Comparison of ENCODE assay signal across 20 mouse cellular contexts in the genomic region with DNA sequence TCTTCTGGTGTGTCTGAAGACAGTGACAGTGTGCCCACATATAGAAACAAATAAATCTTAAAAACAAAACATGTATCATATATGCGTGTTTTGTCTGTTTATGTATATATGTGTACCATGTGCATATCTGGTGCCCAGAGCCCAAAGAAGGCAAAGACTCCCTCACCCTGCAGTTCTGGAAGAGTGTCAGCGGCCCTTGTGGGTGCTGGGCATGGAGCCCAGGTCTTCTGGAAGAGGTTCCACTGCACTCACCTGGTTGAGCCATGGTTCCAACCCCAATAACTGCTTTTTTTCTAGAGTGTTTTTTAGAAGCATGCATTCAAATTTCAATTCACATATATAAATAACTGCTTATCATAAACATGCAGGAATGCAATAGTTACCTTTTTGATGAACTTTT. TPM values are rescaled to one million over a fixed set of nuclear protein-coding genes. Genes with fewer than 3 reads are reported as not detected.
A peak's percentile ranks its signal among the peaks of the same experiment; 100 is the strongest.
DNase-seq lines count a peak whose midpoint lies in the region; ATAC-seq and TF ChIP-seq lines count a peak whose summit lies in the region.
"Had no signal": no experiment of that assay in that cellular context is flagged by ENCODE, and none has a peak within 500 bp of the region (broad histone marks: within the 10 kb centered on the region; RNA-seq: fewer than 3 reads in every experiment).

No protein-coding gene starts in this region.

- 32% methylated on average over 2 of the region's 2 CpGs for WGBS in cerebellum, adult 2 months

- H3K27ac ChIP-seq in cerebellum, adult 2 months (ENCODE audit: insufficient read depth, low read length), result no peak overlapping the region
- H3K27ac ChIP-seq: embryonic facial prominence, embryonic 12.5 days; forebrain, embryonic 15.5 days; heart, adult 2 months; heart, embryonic 13.5 days; hindbrain, embryonic 13.5 days; hindbrain, postnatal 0 days had no signal

- H3K4me3 ChIP-seq in cerebellum, adult 2 months (replicated peaks; ENCODE audit: insufficient read depth, low read depth, low read length), result no peak overlapping the region
- H3K4me3 ChIP-seq: embryonic facial prominence, embryonic 12.5 days; forebrain, embryonic 15.5 days; heart, adult 2 months; heart, embryonic 13.5 days; hindbrain, embryonic 13.5 days had no signal

- H3K27me3 ChIP-seq in cerebellum, adult 2 months (ENCODE audit: control insufficient read depth, insufficient read depth, low read length), result no peaks in the 10 kb centered on the region
- H3K27me3 ChIP-seq: embryonic facial prominence, embryonic 12.5 days; forebrain, embryonic 15.5 days; heart, embryonic 13.5 days; hindbrain, embryonic 13.5 days had no signal

- TF ChIP-seq POLR2A in cerebellum, adult 2 months (IDR thresholded peaks at IDR 0.05; ENCODE audit: borderline replicate concordance, insufficient read depth, low read length), result no peak

- H3K4me1 ChIP-seq in cerebellum, adult 2 months (ENCODE audit: control insufficient read depth, insufficient read depth, low read length), result no peaks in the 10 kb centered on the region
- H3K4me1 ChIP-seq: embryonic facial prominence, embryonic 12.5 days; forebrain, embryonic 15.5 days had no signal

- no peak for TF ChIP-seq CTCF in cerebellum, adult 2 months (IDR thresholded peaks at IDR 0.05; ENCODE audit: borderline replicate concordance, insufficient read depth, low read depth, low read length)

- no peak for DNase-seq in cerebellum, postnatal 4 days (ENCODE audit: low spot score in 2 of 2)
- peak; percentile 63 for DNase-seq in brain, adult 2 months (ENCODE audit: low read depth, low spot score)
- DNase-seq in cerebellum, adult 2 months, result peak; percentile 74 to 80
- DNase-seq in cerebellum, postnatal 10 days, result peak; percentile 77 to 82
- no peak for DNase-seq in lung, postnatal 10 days
- no peak for DNase-seq in kidney, postnatal 36 days
- DNase-seq in kidney, adult 9 months, result no peak
- DNase-seq: adrenal gland, adult 8-10 months; adrenal gland, postnatal 36 days; B cell, adult 2 months; gastrocnemius, postnatal 36 days; kidney, adult 11 months had no signal

- peak; percentile 68; the same call in 1 of the 2 replicates for ATAC-seq in cerebellum, adult (ENCODE audit: insufficient number of reproducible peaks, low FRiP score, low TSS enrichment)
- ATAC-seq: CD4-positive, CD25-positive, alpha-beta regulatory T cell, adult 4 months; forebrain, embryonic 15.5 days; hindbrain, postnatal 0 days had no signal

RNA-seq across cellular contexts. Expression of gene Scaf4, which starts 22.5 kb away (rescaled TPM):
- 48.4 and 50.4 TPM in 2 replicates for polyA plus RNA-seq in cerebellum, adult 2 months (2012; rRNA removed)

RNA-seq across cellular contexts. Expression of gene Sod1, which starts 41.2 kb away (rescaled TPM):
- 701 and 752 TPM in 2 replicates for polyA plus RNA-seq in cerebellum, adult 2 months (2012; rRNA removed)

Comparison
In these comparisons a context has a peak if more than half of its experiments do, and no peak if none do; other contexts are left out.
1. DNase-seq: peak in brain, adult 2 months (single experiment), cerebellum, adult 2 months (2 of 2) and cerebellum, postnatal 10 days (2 of 2); none in cerebellum, postnatal 4 days (0 of 2), lung, postnatal 10 days (single experiment), kidney, postnatal 36 days (0 of 2) and kidney, adult 9 months (single experiment).